Mouse (Mus musculus) lung, postnatal 36 days (tissue): ENCODE data around the gene Sertad1.

Experiments used
- DNase-seq: peaks from one replicate; pipeline ENCODE4 v3.0.0; 2022; ENCODE audit warnings: mixed read lengths

Sertad1 gene

DNA sequence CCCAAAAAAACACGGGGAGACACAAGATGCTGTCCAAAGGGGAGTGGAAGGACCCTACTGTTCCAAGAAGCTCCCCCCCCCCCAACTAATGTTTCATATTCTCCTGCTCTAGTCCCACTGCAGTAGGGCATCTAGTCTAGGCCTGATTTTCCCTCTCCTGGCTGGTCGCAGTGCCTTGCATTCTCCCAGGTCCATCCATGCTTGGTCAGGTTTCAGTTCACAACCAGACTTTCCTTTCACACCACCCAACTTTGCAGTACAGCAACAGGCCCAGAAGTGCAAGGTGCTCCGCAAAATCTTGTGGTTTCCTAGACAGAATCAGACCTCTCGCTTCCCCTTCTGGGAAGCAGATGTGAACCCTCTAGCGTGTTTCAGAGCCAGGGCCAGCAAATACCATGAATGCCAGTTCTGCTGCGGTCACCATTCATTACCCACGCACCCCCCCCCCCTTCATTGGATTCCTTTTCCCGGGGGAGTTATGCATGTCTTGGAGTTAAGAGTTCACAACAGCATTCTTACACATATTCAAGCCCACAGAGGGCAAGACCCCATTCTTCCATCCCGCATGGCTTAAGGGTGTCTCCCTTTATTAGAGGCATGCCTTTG is 20.2 kb downstream of the Sertad1 start:
- DNase-seq: peak; percentile 24

GRCm38 (mm10) chr7:27507711-27508647 is 21.3 kb downstream of the Sertad1 start:
- peak; percentile 100 for DNase-seq

DNA sequence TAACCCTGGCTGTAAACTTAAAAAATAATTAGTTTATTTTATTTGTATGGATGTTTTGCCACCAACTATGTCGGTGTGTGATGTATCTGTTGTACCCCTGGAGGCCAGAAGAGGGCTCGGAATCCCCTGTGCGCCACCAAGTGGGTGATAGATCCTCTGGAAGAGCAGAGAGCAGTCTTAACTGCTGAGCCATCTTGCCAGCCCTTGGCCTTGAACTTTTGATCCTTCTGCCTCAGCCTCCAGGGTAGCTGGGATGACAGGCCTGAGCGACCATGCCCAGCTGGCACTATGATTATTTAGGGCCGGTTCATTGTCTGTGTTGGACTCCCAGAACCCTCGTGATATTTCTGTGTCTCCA is 21.9 kb downstream of the Sertad1 start:
- DNase-seq: peak; percentile 89

DNA sequence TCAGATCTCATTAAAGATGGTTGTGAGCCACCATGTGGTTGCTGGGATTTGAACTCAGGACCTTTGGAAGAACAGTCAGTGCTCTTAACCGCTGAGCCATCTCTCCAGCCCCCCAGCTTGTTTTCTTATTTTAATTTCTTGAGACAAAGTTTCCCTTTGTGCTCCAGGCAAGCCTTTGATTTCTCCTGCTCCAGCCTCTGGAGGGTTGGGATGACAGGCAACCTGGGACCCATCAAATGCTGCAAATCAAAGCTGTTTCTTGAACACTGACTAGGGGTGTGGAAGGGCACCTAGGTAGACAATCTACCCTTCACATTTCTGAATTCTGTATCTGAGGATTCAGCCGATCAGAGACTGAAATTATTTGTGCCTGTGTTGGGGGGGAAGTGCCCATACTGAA is 24.1 kb downstream of the Sertad1 start:
- no peak for DNase-seq

DNA sequence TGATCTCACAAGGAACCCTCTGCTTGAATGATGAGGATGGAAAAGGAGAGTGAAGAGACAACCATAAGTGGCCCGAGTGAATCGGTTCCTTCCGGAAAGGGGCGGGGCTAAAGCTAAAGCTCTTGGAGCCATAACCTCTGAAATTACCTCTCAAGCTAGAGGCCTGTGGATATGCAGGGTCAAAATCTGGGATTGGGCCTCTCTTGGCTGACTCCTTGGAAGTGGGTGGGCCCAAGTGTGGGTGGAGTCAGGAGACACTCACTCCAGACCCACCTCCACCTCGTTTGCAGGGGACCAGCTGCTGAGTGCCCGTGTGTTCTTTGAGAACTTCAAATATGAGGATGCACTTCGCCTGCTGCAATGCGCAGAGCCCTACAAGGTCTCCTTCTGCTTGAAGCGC is 28.3 kb downstream of the Sertad1 start:
- DNase-seq: no peak

DNA sequence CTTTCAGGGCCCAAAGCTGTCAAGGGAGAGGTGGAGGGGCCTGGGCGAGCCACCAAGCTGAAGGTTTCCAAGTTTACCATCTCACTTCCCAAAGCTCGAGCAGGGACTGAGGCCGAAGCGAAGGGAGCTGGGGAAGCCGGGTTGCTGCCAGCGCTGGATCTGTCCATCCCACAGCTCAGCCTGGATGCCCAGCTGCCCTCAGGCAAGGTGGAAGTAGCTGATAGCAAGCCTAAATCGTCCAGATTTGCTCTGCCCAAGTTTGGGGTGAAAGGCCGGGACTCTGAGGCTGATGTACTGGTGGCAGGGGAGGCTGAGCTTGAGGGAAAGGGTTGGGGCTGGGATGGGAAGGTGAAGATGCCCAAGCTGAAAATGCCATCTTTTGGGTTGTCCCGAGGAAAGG is 31.6 kb downstream of the Sertad1 start:
- DNase-seq: no peak

DNA sequence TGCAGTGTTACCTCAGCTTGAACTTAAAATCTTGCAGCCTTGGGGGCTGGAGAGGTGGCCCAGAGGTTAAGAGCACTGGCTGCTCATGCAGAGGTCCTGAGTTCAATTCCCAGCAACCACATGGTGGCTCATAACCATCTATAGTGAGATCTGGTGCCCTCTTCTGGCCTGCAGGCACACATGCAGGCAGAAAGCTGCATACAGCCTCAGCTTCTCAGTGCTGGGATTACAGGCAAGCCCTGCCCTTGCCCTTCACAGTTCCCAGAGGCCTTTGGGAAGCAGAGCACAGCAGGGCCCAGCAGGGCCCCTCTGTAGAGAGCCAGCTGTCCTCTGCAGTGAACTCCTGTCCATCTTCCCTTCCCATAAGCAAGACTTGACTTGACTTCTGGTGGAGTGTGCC is 33.4 kb downstream of the Sertad1 start:
- no peak for DNase-seq

GRCm38 (mm10) chr7:27520599-27520998 is 33.9 kb downstream of the Sertad1 start:
- peak; percentile 69 for DNase-seq

- no peak for DNase-seq
These were observed 36.3 kb downstream of the Sertad1 start, which contains the start of gene Hipk4 for GRCm38 (mm10) chr7:27522967-27523366. Hipk4 (plus strand) TSS chr7:27523267.

DNA sequence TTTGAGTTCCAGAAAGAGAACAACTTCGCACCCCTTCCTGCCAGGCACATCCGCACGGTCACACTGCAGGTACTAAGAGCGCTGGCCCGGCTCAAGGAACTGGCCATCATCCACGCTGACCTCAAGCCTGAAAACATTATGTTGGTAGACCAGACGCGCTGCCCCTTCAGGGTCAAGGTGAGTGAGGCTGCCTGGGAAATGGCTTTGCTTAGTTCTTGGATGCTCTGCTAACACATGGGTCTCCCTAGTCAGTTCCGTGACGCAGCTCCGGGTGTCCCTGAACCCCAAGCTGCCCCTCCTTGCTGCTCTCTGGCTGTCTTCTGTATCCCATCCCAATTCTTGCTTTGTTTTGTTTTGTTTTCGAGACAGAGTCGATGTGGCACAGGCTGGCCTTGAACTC is 37.1 kb downstream of the Sertad1 start:
- DNase-seq: no peak

- DNase-seq: peak; percentile 86
These were observed 39.5 kb downstream of the Sertad1 start for GRCm38 (mm10) chr7:27526039-27526827.

DNA sequence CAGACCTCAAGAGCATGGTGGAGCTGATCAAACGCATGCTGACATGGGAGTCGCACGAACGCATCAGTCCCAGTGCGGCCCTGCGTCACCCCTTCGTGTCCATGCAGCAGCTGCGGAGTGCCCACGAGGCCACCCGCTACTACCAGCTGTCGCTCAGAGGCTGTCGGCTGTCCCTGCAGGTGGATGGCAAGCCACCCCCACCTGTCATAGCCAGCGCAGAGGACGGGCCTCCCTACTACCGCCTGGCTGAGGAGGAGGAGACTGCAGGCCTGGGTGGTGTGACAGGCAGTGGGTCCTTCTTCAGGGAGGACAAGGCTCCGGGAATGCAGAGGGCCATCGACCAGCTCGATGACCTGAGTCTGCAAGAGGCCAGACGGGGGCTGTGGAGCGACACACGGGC is 42.4 kb downstream of the Sertad1 start:
- DNase-seq: no peak

- no peak for DNase-seq
These were observed 44.2 kb downstream of the Sertad1 start for GRCm38 (mm10) chr7:27530937-27531336.

GRCm38 (mm10) chr7:27531707-27532106 is 45.0 kb downstream of the Sertad1 start:
- DNase-seq: no peak

- no peak for DNase-seq
These were observed 45.9 kb downstream of the Sertad1 start for GRCm38 (mm10) chr7:27532480-27533050.

DNA sequence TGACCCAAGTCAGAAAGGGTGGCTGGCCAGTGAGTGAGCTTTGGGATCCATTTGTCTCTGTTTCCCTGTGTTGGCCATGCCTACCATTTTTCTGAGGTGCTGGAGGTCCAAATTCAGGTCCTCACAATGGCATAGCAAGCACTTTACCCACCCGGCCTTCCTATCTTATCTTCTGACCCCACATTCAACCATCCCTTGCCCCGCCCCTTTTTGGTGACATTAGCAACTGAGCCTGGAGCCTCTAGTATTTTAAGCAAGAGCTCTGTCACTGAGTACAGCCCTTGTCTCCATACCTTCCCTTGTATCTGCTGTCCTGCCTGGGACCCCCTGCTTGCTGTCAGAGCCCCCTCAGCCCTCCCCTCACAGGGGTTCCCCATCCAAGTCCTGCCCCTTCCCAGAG is 48.7 kb downstream of the Sertad1 start:
- DNase-seq: no peak

GRCm38 (mm10) chr7:27536618-27537017 is 49.9 kb downstream of the Sertad1 start:
- peak; percentile 47 for DNase-seq

GRCm38 (mm10) chr7:27537998-27538397 is 51.3 kb downstream of the Sertad1 start:
- no peak for DNase-seq

DNA sequence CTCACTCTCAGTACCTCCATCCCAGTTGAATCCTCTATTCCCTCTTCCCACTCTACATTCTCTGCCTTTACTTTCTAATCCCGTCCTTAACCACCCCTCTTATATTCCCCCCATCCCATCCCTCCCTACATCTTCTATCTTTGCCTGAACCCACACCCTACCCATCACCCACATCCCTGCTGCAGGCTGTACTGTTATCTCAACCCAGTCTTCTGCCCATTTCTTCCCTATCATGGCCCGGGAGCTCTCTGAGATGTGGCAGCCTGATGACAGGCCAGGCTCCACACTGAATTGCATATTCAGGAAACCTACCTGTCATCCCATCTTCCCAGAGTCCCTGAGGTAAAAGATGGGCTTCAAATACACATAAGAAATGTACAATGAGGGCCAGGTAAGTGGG is 52.1 kb downstream of the Sertad1 start:
- no peak for DNase-seq
